Mouse (Mus musculus) cerebellum, adult 2 months (tissue): Measurements from ENCODE around the gene Lzts2.

Experiments used
- CTCF ChIP-seq: fragments of 200-500 bp; IDR thresholded peaks from 2 replicates; pipeline ENCODE4 v1.5.1; 2011; ENCODE audit warnings: low read depth, mild to moderate bottlenecking, control low read depth, low read length, moderate library complexity, borderline replicate concordance; ENCODE audit not compliant: insufficient read depth
- POLR2A ChIP-seq: fragments of 200-500 bp; IDR thresholded peaks from 2 replicates; pipeline ENCODE4 v1.6.1; 2011; ENCODE audit warnings: low read length, control low read depth, borderline replicate concordance; ENCODE audit not compliant: insufficient read depth

DNA sequence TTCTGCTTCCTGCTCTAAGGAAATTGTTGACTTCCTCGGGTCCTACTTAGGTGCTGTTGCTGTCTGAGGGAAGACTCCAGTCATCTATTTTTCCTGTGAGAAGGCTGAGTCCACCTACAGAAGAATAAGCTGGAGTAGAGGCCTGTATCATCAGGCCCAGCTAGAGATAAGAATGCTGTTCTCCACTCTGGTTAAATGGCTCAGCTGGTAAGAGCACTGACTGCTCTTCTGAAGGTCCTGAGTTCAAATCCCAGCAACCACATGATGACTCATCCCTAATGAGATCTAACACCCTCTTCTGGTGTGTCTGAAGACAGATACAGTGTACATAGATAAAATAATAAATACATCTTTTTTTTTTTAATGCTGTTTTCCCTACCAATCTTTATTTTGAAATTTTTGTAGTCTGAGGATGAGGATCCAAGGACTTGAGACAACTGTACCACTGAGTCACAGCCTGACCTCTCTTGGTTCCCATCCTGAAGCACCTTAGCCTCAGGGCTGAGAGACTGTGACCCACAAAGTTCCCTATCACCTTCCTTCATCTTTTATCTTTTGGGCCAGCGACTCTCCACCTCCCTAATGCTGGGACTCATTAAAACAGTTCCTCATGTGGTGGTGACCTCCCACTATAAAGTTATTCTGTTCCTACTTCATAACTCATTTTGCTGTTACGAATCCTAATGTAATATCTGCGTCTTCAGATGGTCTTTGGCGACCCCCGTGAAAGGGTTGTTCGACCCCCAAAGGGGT lies 53.7 kb downstream of the Lzts2 start:
- TF ChIP-seq CTCF (no peak), POLR2A (no peak)
